8 mouse cellular contexts compared by ENCODE assay signal in the genomic region with DNA sequence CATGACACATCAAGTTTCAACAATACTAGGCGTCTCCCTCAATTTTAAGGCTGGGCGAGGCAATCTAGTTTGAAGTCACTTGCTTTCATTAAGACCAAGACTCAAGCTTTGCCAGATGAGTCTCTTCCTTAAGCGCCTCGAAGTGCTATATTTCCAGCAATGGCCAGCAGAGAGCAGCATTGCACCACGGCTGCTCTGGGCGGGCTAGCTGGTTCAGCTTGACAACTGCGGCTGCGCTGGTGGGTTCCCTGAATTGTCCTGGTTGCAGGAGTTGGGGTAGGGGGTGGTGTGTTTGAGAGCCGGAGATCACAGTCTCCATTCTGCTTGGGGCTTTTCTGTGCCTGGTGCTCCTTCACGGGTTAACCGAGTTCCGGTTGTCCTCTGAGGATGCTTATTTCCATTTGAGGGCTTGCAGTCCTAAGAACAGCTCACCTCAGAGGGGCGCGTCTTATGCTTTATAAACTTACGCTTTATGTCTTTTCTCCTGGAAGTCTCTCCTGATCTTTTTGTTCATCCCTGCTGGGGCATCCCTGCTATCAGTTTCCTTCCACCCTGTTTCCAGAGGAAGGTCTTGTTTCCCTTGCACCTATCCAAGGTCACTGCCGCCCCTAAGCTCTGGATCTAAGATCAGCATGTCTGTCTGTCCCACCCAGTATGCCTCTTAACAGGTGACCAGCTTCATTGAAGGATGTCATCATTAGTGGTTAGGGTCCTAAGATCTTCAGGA. TPM values are rescaled to one million over a fixed set of nuclear protein-coding genes. Genes with fewer than 3 reads are reported as not detected.
A peak's percentile ranks its signal among the peaks of the same experiment; 100 is the strongest.
DNase-seq lines count a peak whose midpoint lies in the region; ATAC-seq and TF ChIP-seq lines count a peak whose summit lies in the region.

No protein-coding gene starts in this region.

- H3K4me3 ChIP-seq in embryonic fibroblast, embryonic 13.5 days (ENCODE audit: insufficient read depth, low read length) = no peak overlapping the region
- peak overlapping the region; percentile 30; the same call in 1 of the 2 replicates for H3K4me3 ChIP-seq in midbrain, embryonic 10.5 days

- ATAC-seq in CD4-positive, CD25-positive, alpha-beta regulatory T cell, adult 4 months = no peak

- no peak for TF ChIP-seq POLR2A in embryonic fibroblast, embryonic 13.5 days (IDR thresholded peaks at IDR 0.05; ENCODE audit: low read depth, low read length)

- peak; percentile 66 for DNase-seq in CD4-positive, CD25-positive, alpha-beta regulatory T cell, adult 2 months (ENCODE audit: low read depth, low spot score)
- peak; percentile 84 for DNase-seq in brain, adult 2 months (ENCODE audit: low read depth, low spot score)
- peak; percentile 86 for DNase-seq in heart, postnatal 4 days
- DNase-seq in layer of hippocampus, postnatal 14 days (ENCODE audit: low spot score in 2 of 2) = peak; percentile 83 to 87
- peak; percentile 86 for DNase-seq in midbrain, embryonic 10.5 days (ENCODE audit: low spot score)
- DNase-seq in spleen, postnatal 10 days (ENCODE audit: low spot score in 2 of 2) = peak; percentile 38 to 70

- H3K36me3 ChIP-seq in midbrain, embryonic 10.5 days = no peaks in the 10 kb centered on the region

- TF ChIP-seq CTCF in embryonic fibroblast, embryonic 13.5 days (IDR thresholded peaks at IDR 0.05; ENCODE audit: borderline replicate concordance, insufficient read depth, low read length) = peak; percentile 91

- no peak overlapping the region for H3K27ac ChIP-seq in embryonic fibroblast, embryonic 13.5 days (ENCODE audit: insufficient read depth, low read length)
- H3K27ac ChIP-seq in midbrain, embryonic 10.5 days (replicated peaks) = no peak overlapping the region

- no peaks in the 10 kb centered on the region for H3K4me1 ChIP-seq in embryonic fibroblast, embryonic 13.5 days (ENCODE audit: control insufficient read depth, insufficient read depth, low read length)
- 0 out of 2 replicates have a peak, but pooled peaks cover 6% of the 10 kb centered on the region for H3K4me1 ChIP-seq in midbrain, embryonic 10.5 days

- 22% methylated on average over 16 of the region's 16 CpGs for WGBS in midbrain, embryonic 10.5 days

- H3K27me3 ChIP-seq in midbrain, embryonic 10.5 days (ENCODE audit: low read depth, poor library complexity, severe bottlenecking) = peaks cover 25% of the 10 kb centered on the region

- H3K9me3 ChIP-seq in midbrain, embryonic 10.5 days (replicated peaks) = no peaks in the 10 kb centered on the region

RNA-seq across cellular contexts. Expression of a gene that starts 9.0 kb away (rescaled TPM):
- not detected for polyA plus RNA-seq in CD4-positive, CD25-positive, alpha-beta regulatory T cell, adult 4 months (2017; shearing (Covaris generic))
- not detected in 2 replicates for polyA plus RNA-seq in embryonic fibroblast, embryonic 13.5 days (2011; ENCODE audit: insufficient read length, low read depth, missing spikeins)
- total RNA-seq in heart, postnatal 4 days (2021) = under 1 TPM; 0.09 to 0.24 TPM
- 10 to 100 TPM; 52.9 to 53.1 TPM for total RNA-seq in layer of hippocampus, postnatal 14 days (2021)
- 0.28 and 0.40 TPM in 2 replicates for polyA plus RNA-seq in midbrain, embryonic 10.5 days (2016; fragmentation: Nextera tagmentation; extraction: Ambion mirVana)
